Mouse (Mus musculus) hindbrain, embryonic 16.5 days (tissue): ENCODE measurements around the gene Btd. TPM values are rescaled to one million over a fixed set of nuclear protein-coding genes. Genes with fewer than 3 reads are reported as not detected.
A peak's percentile ranks its signal among the peaks of the same experiment; 100 is the strongest.

Source experiments
- ATAC-seq: fragments of 200-750 bp; cut with Nextera tagmentation; 2 replicates; pipeline ENCODE4 v1.8.0; 2017; ENCODE audit warnings: moderate TSS enrichment, moderate library complexity
- H3K27ac ChIP-seq: fragments of 300-500 bp; sonication (generic); 2 replicates; pipeline ENCODE4 v1.5.1; 2014; ENCODE audit warnings: low read depth, mild to moderate bottlenecking, control low read depth, low read length, moderate library complexity
- H3K27me3 ChIP-seq: fragments of 300-500 bp; sonication (generic); replicated peaks from 2 replicates; pipeline ENCODE4 v1.6.1; 2014; ENCODE audit warnings: low read length; ENCODE audit not compliant: control insufficient read depth, insufficient read depth
- H3K36me3 ChIP-seq: fragments of 300-500 bp; sonication (generic); 2 replicates; pipeline ENCODE4 v1.6.1; 2014; ENCODE audit warnings: mild to moderate bottlenecking, low read length, moderate library complexity, mixed read lengths; ENCODE audit not compliant: control insufficient read depth, insufficient read depth
- H3K4me1 ChIP-seq: fragments of 300-500 bp; sonication (generic); 2 replicates; pipeline ENCODE4 v1.6.1; 2014; ENCODE audit warnings: low read depth, low read length; ENCODE audit not compliant: control insufficient read depth, insufficient read depth
- H3K4me2 ChIP-seq: fragments of 300-500 bp; sonication (generic); 2 replicates; pipeline ENCODE4 v1.6.1; 2014; ENCODE audit warnings: mild to moderate bottlenecking, low read length, control low read depth, moderate library complexity
- H3K4me3 ChIP-seq: fragments of 300-500 bp; sonication (generic); 2 replicates; pipeline ENCODE4 v1.5.1; 2014; ENCODE audit warnings: mild to moderate bottlenecking, low read length, control low read depth, moderate library complexity
- H3K9ac ChIP-seq: fragments of 300-500 bp; sonication (generic); 2 replicates; pipeline ENCODE4 v1.6.1; 2014; ENCODE audit warnings: low read depth, mild to moderate bottlenecking, control low read depth, low read length, moderate library complexity
- H3K9me3 ChIP-seq: fragments of 300-500 bp; sonication (generic); 2 replicates; pipeline ENCODE4 v1.6.1; 2014; ENCODE audit warnings: mild to moderate bottlenecking, low read length, moderate library complexity; ENCODE audit not compliant: control insufficient read depth
- WGBS: fragments of 180-500 bp; shearing (Covaris S2); extraction: QIAGEN DNeasy Blood & Tissue Kit; methylation state at CpG from one replicate; pipeline ENCODE4 v1.1.7; 2014; 5-methylcytosine and 5-hydroxymethylcytosine counted together
- polyA plus RNA-seq: library from polyadenylated mRNA; unstranded; fragments of >200 nt; fragmentation: Nextera tagmentation; extraction: Ambion mirVana; gene quantifications from 2 replicates; pipeline ENCODE4 v1.2.1, GENCODE M21; 2015

The Btd gene
- polyA plus RNA-seq, 1 experiment from 2014 or later, result 20.7 TPM

GRCm38 (mm10) chr14:31667741-31668140 lies 26.9 kb downstream of the Btd start:
- H3K4me1 ChIP-seq, result peaks cover 28% of the 10 kb centered on the region
- H3K36me3 ChIP-seq, result peaks cover 10% of the 10 kb centered on the region; the same call in 1 of the 2 replicates
- ATAC-seq, result no peak
- H3K9ac ChIP-seq, result no peak overlapping the region
- H3K4me2 ChIP-seq, result no peak overlapping the region
- no peaks in the 10 kb centered on the region for H3K9me3 ChIP-seq
- no peak overlapping the region for H3K27ac ChIP-seq
- H3K4me3 ChIP-seq, result no peak overlapping the region
- H3K27me3 ChIP-seq, result no peaks in the 10 kb centered on the region
- 83% methylated on average over 6 of the region's 6 CpGs for WGBS

GRCm38 (mm10) chr14:31668326-31668725 lies 27.5 kb downstream of the Btd start:
- H3K9ac ChIP-seq, result no peak overlapping the region
- peaks cover 10% of the 10 kb centered on the region; the same call in 1 of the 2 replicates for H3K36me3 ChIP-seq
- no peak overlapping the region for H3K4me2 ChIP-seq
- H3K4me3 ChIP-seq, result no peak overlapping the region
- no peaks in the 10 kb centered on the region for H3K9me3 ChIP-seq
- no peak for ATAC-seq
- no peak overlapping the region; the same call in 1 of the 2 replicates for H3K27ac ChIP-seq
- peaks cover 25% of the 10 kb centered on the region for H3K4me1 ChIP-seq
- 79% methylated on average over 13 of the region's 13 CpGs for WGBS
- no peaks in the 10 kb centered on the region for H3K27me3 ChIP-seq

- ATAC-seq, result peak; percentile 57
- H3K27ac ChIP-seq, result peak overlapping the region; percentile 64
Observed at GRCm38 (mm10) chr14:31669161-31669611, 28.4 kb downstream of the Btd start.

GRCm38 (mm10) chr14:31669642-31670490 lies 29.0 kb downstream of the Btd start:
- peak overlapping the region; percentile 64 for H3K27ac ChIP-seq
- peak overlapping the region; percentile 14; the same call in 1 of the 2 replicates for H3K9ac ChIP-seq
- H3K4me2 ChIP-seq, result no peak overlapping the region
- H3K27me3 ChIP-seq, result no peaks in the 10 kb centered on the region
- H3K36me3 ChIP-seq, result peaks cover 10% of the 10 kb centered on the region; the same call in 1 of the 2 replicates
- peaks cover 13% of the 10 kb centered on the region for H3K4me1 ChIP-seq
- no peaks in the 10 kb centered on the region for H3K9me3 ChIP-seq
- ATAC-seq, result peak; percentile 31; the same call in 1 of the 2 replicates
- no peak overlapping the region for H3K4me3 ChIP-seq
- WGBS, result 47% methylated on average over 15 of the region's 15 CpGs

More at GRCm38 (mm10) chr14:31669161-31669611, 28.4 kb downstream of the Btd start:
- H3K4me2 ChIP-seq, result no peak overlapping the region
- 40% methylated on average over 13 of the region's 13 CpGs for WGBS
- peak overlapping the region; percentile 14 for H3K9ac ChIP-seq
- no peak overlapping the region for H3K4me3 ChIP-seq
- H3K36me3 ChIP-seq, result peaks cover 10% of the 10 kb centered on the region; the same call in 1 of the 2 replicates
- no peaks in the 10 kb centered on the region for H3K27me3 ChIP-seq
- peaks cover 16% of the 10 kb centered on the region for H3K4me1 ChIP-seq
- no peaks in the 10 kb centered on the region for H3K9me3 ChIP-seq

GRCm38 (mm10) chr14:31671635-31672320 lies 30.9 kb downstream of the Btd start:
- no peak overlapping the region for H3K27ac ChIP-seq
- no peak overlapping the region for H3K9ac ChIP-seq
- H3K27me3 ChIP-seq, result no peaks in the 10 kb centered on the region
- H3K4me3 ChIP-seq, result no peak overlapping the region
- H3K4me2 ChIP-seq, result no peak overlapping the region
- peaks cover 8% of the 10 kb centered on the region; the same call in 1 of the 2 replicates for H3K36me3 ChIP-seq
- WGBS, result 42% methylated on average over 10 of the region's 10 CpGs
- H3K9me3 ChIP-seq, result no peaks in the 10 kb centered on the region
- no peak for ATAC-seq
- H3K4me1 ChIP-seq, result peaks cover 10% of the 10 kb centered on the region

- ATAC-seq, result no peak
- no peaks in the 10 kb centered on the region for H3K36me3 ChIP-seq
- H3K9me3 ChIP-seq, result no peaks in the 10 kb centered on the region
- no peaks in the 10 kb centered on the region for H3K4me1 ChIP-seq
- no peak overlapping the region for H3K27ac ChIP-seq
- no peaks in the 10 kb centered on the region for H3K27me3 ChIP-seq
- H3K4me3 ChIP-seq, result no peak overlapping the region
- 96% methylated on average over 3 of the region's 3 CpGs for WGBS
- no peak overlapping the region for H3K9ac ChIP-seq
- H3K4me2 ChIP-seq, result no peak overlapping the region
Observed at GRCm38 (mm10) chr14:31680656-31681055, 39.8 kb downstream of the Btd start.

GRCm38 (mm10) chr14:31681291-31681690 lies 40.5 kb downstream of the Btd start:
- WGBS, result 77% methylated on average over 9 of the region's 9 CpGs
- no peak overlapping the region for H3K27ac ChIP-seq
- ATAC-seq, result no peak

GRCm38 (mm10) chr14:31681931-31682555 lies 41.2 kb downstream of the Btd start:
- Histone ChIP-seq H3K9me3 (no peaks in the 10 kb centered on the region), H3K27me3 (no peaks in the 10 kb centered on the region), H3K4me3 (no peak overlapping the region), H3K4me2 (no peak overlapping the region), H3K36me3 (no peaks in the 10 kb centered on the region), H3K9ac (no peak overlapping the region), H3K4me1 (no peaks in the 10 kb centered on the region), H3K27ac (no peak overlapping the region)
- ATAC-seq, result no peak
- 54% methylated on average over 5 of the region's 5 CpGs for WGBS

More at GRCm38 (mm10) chr14:31681291-31681690, 40.5 kb downstream of the Btd start:
- H3K9ac ChIP-seq, result no peak overlapping the region
- no peak overlapping the region for H3K4me3 ChIP-seq
- no peaks in the 10 kb centered on the region for H3K9me3 ChIP-seq
- no peaks in the 10 kb centered on the region for H3K4me1 ChIP-seq
- H3K27me3 ChIP-seq, result no peaks in the 10 kb centered on the region
- no peaks in the 10 kb centered on the region for H3K36me3 ChIP-seq
- no peak overlapping the region for H3K4me2 ChIP-seq
